In the genomic region with DNA sequence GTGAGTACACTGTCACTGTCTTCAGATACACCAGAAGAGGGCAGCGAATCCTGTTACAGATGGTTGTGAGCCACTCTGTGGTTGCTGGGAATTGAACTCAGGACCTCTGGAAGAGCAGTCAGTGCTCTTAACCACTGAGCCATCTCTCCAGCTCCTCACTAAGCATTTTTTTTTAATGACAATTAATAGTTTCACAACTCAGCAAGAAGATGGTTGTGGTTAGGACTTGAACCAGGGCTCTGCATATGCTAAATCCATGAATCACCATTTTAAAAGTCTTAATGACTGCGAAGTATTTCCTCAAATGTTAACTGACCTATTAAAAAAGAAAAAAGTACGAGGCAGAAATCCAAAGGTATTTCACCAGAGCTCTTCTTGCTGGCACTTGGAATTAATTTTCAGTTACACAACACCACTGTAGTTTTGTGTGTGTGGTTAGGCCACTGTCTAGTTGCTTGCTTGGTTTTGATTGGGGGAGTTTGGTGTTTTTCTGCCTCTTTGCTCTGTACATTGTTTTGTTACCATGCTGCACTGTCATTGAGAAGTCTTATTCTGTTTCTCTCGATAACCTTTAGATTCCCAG, we compare ENCODE assay signal across 13 mouse cellular contexts. TPM values are rescaled to one million over a fixed set of nuclear protein-coding genes. Genes with fewer than 3 reads are reported as not detected.
DNase-seq lines count a peak whose midpoint lies in the region; ATAC-seq and TF ChIP-seq lines count a peak whose summit lies in the region.
"Had no signal": no experiment of that assay in that cellular context is flagged by ENCODE, and none has a peak within 500 bp of the region (broad histone marks: within the 10 kb centered on the region; RNA-seq: fewer than 3 reads in every experiment).

No protein-coding gene starts in this region.

- H3K36me3 ChIP-seq in hindbrain, embryonic 10.5 days, result no peaks in the 10 kb centered on the region
- H3K36me3 ChIP-seq in hindbrain, postnatal 0 days (ENCODE audit: insufficient read depth, low read length), result no peaks in the 10 kb centered on the region
- H3K36me3 ChIP-seq in MEL (ENCODE audit: control insufficient read depth in 1 of 2, insufficient read depth in 2 of 2, low read length in 2 of 2), result peaks cover 0 to 40% of the 10 kb centered on the region in 2 experiments; a peak in 2 of 4 replicates
- no peaks in the 10 kb centered on the region for H3K36me3 ChIP-seq in liver, embryonic 13.5 days
- H3K36me3 ChIP-seq: forebrain, embryonic 10.5 days had no signal

- H3K9me3 ChIP-seq in hindbrain, embryonic 10.5 days, result no peaks in the 10 kb centered on the region
- H3K9me3 ChIP-seq in hindbrain, postnatal 0 days (ENCODE audit: low read length), result no peaks in the 10 kb centered on the region
- no peaks in the 10 kb centered on the region for H3K9me3 ChIP-seq in MEL (replicated peaks; ENCODE audit: insufficient read depth, low read length)
- no peaks in the 10 kb centered on the region for H3K9me3 ChIP-seq in liver, embryonic 13.5 days (replicated peaks)
- H3K9me3 ChIP-seq: forebrain, embryonic 10.5 days had no signal

- DNase-seq in hindbrain, embryonic 10.5 days (ENCODE audit: low spot score), result no peak
- DNase-seq in hindbrain, postnatal 0 days (ENCODE audit: low spot score), result no peak
- DNase-seq in MEL (ENCODE audit: low read depth, low spot score), result peak; percentile 63
- no peak for DNase-seq in liver, embryonic 13.5 days
- DNase-seq in kidney, postnatal 25 days, result no peak
- no peak for DNase-seq in kidney, postnatal 10 days
- DNase-seq: cerebellum, adult 11 months; kidney, adult 11 months; thymus, adult 18-20 months had no signal

- no peak; a peak in 1 of 4 replicates for TF ChIP-seq POLR2A in MEL (IDR thresholded peaks at IDR 0.05; ENCODE audit: control insufficient read depth in 1 of 2, insufficient read depth in 1 of 2, low read depth in 1 of 2, low read length in 2 of 2, poor library complexity in 1 of 2)
- TF ChIP-seq POLR2A in bone marrow macrophage, adult 2 months (IDR thresholded peaks at IDR 0.05; ENCODE audit: borderline replicate concordance, low read depth, low read length), result no peak

- H3K79me2 ChIP-seq in MEL (ENCODE audit: control insufficient read depth, insufficient read depth, low read length, poor library complexity), result no peaks in the 10 kb centered on the region; the same call in 1 of the 2 replicates

- 0 out of 4 replicates have a peak, but pooled peaks of 1 of the 2 experiments have one; percentile 4 for TF ChIP-seq EP300 in MEL (IDR thresholded peaks at IDR 0.05; ENCODE audit: low read depth in 1 of 2, low read length in 2 of 2)

- ATAC-seq in hindbrain, postnatal 0 days, result no peak
- no peak for ATAC-seq in liver, embryonic 13.5 days (ENCODE audit: low read depth)
- no peak for ATAC-seq in frontal cortex, adult (ENCODE audit: low TSS enrichment)
- ATAC-seq: midbrain, embryonic 16.5 days had no signal

- peaks cover 29% of the 10 kb centered on the region for H3K4me1 ChIP-seq in hindbrain, embryonic 10.5 days (replicated peaks)
- H3K4me1 ChIP-seq in hindbrain, postnatal 0 days (ENCODE audit: insufficient read depth, low read length), result peaks cover 12% of the 10 kb centered on the region
- H3K4me1 ChIP-seq in MEL (ENCODE audit: control insufficient read depth in 1 of 2, insufficient read depth in 2 of 2, low read length in 2 of 2), result peaks cover 29 to 42% of the 10 kb centered on the region in 2 experiments
- H3K4me1 ChIP-seq in bone marrow macrophage, adult 2 months (ENCODE audit: control insufficient read depth, insufficient read depth, low read length), result peaks cover 36% of the 10 kb centered on the region
- H3K4me1 ChIP-seq in liver, embryonic 13.5 days (replicated peaks), result peaks cover 74% of the 10 kb centered on the region

- H3K9ac ChIP-seq in hindbrain, postnatal 0 days (replicated peaks; ENCODE audit: low read length), result no peak overlapping the region
- peak overlapping the region; percentile 61 for H3K9ac ChIP-seq in MEL (ENCODE audit: control insufficient read depth, low read depth, low read length, poor library complexity, severe bottlenecking)
- peak overlapping the region; percentile 76 for H3K9ac ChIP-seq in liver, embryonic 13.5 days

- no peak overlapping the region for H3K4me2 ChIP-seq in hindbrain, postnatal 0 days (ENCODE audit: low read depth, low read length)
- peak overlapping the region; percentile 76 for H3K4me2 ChIP-seq in liver, embryonic 13.5 days

- no peaks in the 10 kb centered on the region for H3K27me3 ChIP-seq in hindbrain, embryonic 10.5 days (ENCODE audit: insufficient read depth, poor library complexity, severe bottlenecking)
- no peaks in the 10 kb centered on the region for H3K27me3 ChIP-seq in hindbrain, postnatal 0 days (ENCODE audit: insufficient read depth, low read length)
- H3K27me3 ChIP-seq in MEL (ENCODE audit: control insufficient read depth in 1 of 2, insufficient read depth in 2 of 2, low read length in 2 of 2), result no peaks in the 10 kb centered on the region
- no peaks in the 10 kb centered on the region for H3K27me3 ChIP-seq in liver, embryonic 13.5 days

- WGBS in hindbrain, embryonic 10.5 days, result 94% methylated on average over 4 of the region's 4 CpGs
- WGBS in hindbrain, postnatal 0 days, result 90% methylated on average over 4 of the region's 4 CpGs
- WGBS in liver, embryonic 13.5 days (ENCODE audit: insufficient replicate concordance), result 85% methylated on average over 4 of the region's 4 CpGs

- H3K4me3 ChIP-seq in hindbrain, embryonic 10.5 days, result no peak overlapping the region
- no peak overlapping the region for H3K4me3 ChIP-seq in hindbrain, postnatal 0 days (ENCODE audit: low read length)
- H3K4me3 ChIP-seq in MEL (ENCODE audit: control insufficient read depth in 1 of 2, insufficient read depth in 1 of 2, low read depth in 2 of 2, low read length in 2 of 2), result no peak overlapping the region; a peak in 1 of 4 replicates
- H3K4me3 ChIP-seq in bone marrow macrophage, adult 2 months (ENCODE audit: insufficient read depth, low read length), result no peak overlapping the region
- no peak overlapping the region for H3K4me3 ChIP-seq in liver, embryonic 13.5 days (replicated peaks)

- no peak for TF ChIP-seq CTCF in hindbrain, postnatal 0 days (IDR thresholded peaks at IDR 0.05; ENCODE audit: low read depth)
- no peak for TF ChIP-seq CTCF in MEL (IDR thresholded peaks at IDR 0.05 in 2 of 3, conservative IDR thresholded peaks at IDR 0.05 in 1 of 3; ENCODE audit: control insufficient read depth in 1 of 3, insufficient read depth in 1 of 3, low read depth in 2 of 3, low read length in 3 of 3, poor library complexity in 1 of 3, severe bottlenecking in 1 of 3)
- TF ChIP-seq CTCF in bone marrow macrophage, adult 2 months (IDR thresholded peaks at IDR 0.05; ENCODE audit: low read depth, low read length), result no peak

- peak overlapping the region; percentile 93; the same call in 1 of the 2 replicates for H3K27ac ChIP-seq in hindbrain, embryonic 10.5 days
- no peak overlapping the region for H3K27ac ChIP-seq in hindbrain, postnatal 0 days
- peak overlapping the region; percentile 69 for H3K27ac ChIP-seq in MEL (ENCODE audit: control insufficient read depth, low read depth, low read length)
- peak overlapping the region; percentile 84 for H3K27ac ChIP-seq in bone marrow macrophage, adult 2 months (ENCODE audit: insufficient read depth, low read depth, low read length)
- H3K27ac ChIP-seq in liver, embryonic 13.5 days, result peak overlapping the region; percentile 84

- TF ChIP-seq RAD21 in MEL (IDR thresholded peaks at IDR 0.05; ENCODE audit: low read depth, low read length), result no peak

TF ChIP-seq in MEL, 35 proteins besides CTCF, POLR2A, EP300 and RAD21:
- TF ChIP-seq USF1 (IDR thresholded peaks at IDR 0.05; ENCODE audit: low read depth, low read length) (no peak), TBP (IDR thresholded peaks at IDR 0.05; ENCODE audit: low read depth, low read length) (peak; percentile 80), SIN3A (IDR thresholded peaks at IDR 0.05; ENCODE audit: low read length) (peak; percentile 32; the same call in 1 of the 2 replicates)

RNA-seq across cellular contexts. Expression of a gene that starts 20.5 kb away (rescaled TPM):
- polyA plus RNA-seq in hindbrain, embryonic 10.5 days (2016; fragmentation: Nextera tagmentation; extraction: Ambion mirVana), result 10.9 and 16.4 TPM in 2 replicates
- total RNA-seq in hindbrain, postnatal 0 days (2014; rRNA removed), result 57.9 and 67.3 TPM in 2 replicates
- 11.7 and 13.2 TPM in 2 replicates for polyA plus RNA-seq in hindbrain, postnatal 0 days (2015; fragmentation: Nextera tagmentation; extraction: Ambion mirVana)
- total RNA-seq in MEL (2012; rRNA removed), result 100 and 147 TPM in 2 replicates
- polyA plus RNA-seq in MEL (2012; ENCODE audit: insufficient read depth in 1 of 2, insufficient read length in 2 of 2, low read depth in 1 of 2, low replicate concordance in 2 of 2, missing spikeins in 1 of 2), result 100 to 1,000 TPM in 1 of 2 experiments, not detected in 1; 183 TPM
- 1.1 and 2.9 TPM in 2 replicates for polyA plus RNA-seq in bone marrow macrophage, adult 2 months (2012; ENCODE audit: insufficient read depth, insufficient read length, missing spikeins)
- polyA plus RNA-seq in liver, embryonic 13.5 days (2015; fragmentation: Nextera tagmentation; extraction: Ambion mirVana), result 7.3 and 10.0 TPM in 2 replicates

RNA-seq across cellular contexts. Expression of a gene that starts 54.3 kb away (rescaled TPM):
- 0.09 TPM in 1 of 2 replicates, not detected in the other for polyA plus RNA-seq in hindbrain, embryonic 10.5 days (2016; fragmentation: Nextera tagmentation; extraction: Ambion mirVana)
- 0.84 and 1.5 TPM in 2 replicates for total RNA-seq in hindbrain, postnatal 0 days (2014; rRNA removed)
- 0.09 and 0.16 TPM in 2 replicates for polyA plus RNA-seq in hindbrain, postnatal 0 days (2015; fragmentation: Nextera tagmentation; extraction: Ambion mirVana)
- total RNA-seq in MEL (2012; rRNA removed), result 0.16 and 0.31 TPM in 2 replicates
- under 1 TPM in 1 of 2 experiments, not detected in 1; 0.36 TPM for polyA plus RNA-seq in MEL (2012; ENCODE audit: insufficient read depth in 1 of 2, insufficient read length in 2 of 2, low read depth in 1 of 2, low replicate concordance in 2 of 2, missing spikeins in 1 of 2)
- not detected in 2 replicates for polyA plus RNA-seq in bone marrow macrophage, adult 2 months (2012; ENCODE audit: insufficient read depth, insufficient read length, missing spikeins)
- polyA plus RNA-seq in liver, embryonic 13.5 days (2015; fragmentation: Nextera tagmentation; extraction: Ambion mirVana), result 0.05 TPM in 1 of 2 replicates, not detected in the other
